Mouse (Mus musculus): ENCODE measurements around the gene Ngp.
A peak's percentile ranks its signal among the peaks of the same experiment; 100 is the strongest.
"Not testable (repeated sequence)": the region's sequence is repeated elsewhere in the genome, so short reads cannot be mapped to it uniquely, and the experiment has no call there.

Ngp gene

DNA sequence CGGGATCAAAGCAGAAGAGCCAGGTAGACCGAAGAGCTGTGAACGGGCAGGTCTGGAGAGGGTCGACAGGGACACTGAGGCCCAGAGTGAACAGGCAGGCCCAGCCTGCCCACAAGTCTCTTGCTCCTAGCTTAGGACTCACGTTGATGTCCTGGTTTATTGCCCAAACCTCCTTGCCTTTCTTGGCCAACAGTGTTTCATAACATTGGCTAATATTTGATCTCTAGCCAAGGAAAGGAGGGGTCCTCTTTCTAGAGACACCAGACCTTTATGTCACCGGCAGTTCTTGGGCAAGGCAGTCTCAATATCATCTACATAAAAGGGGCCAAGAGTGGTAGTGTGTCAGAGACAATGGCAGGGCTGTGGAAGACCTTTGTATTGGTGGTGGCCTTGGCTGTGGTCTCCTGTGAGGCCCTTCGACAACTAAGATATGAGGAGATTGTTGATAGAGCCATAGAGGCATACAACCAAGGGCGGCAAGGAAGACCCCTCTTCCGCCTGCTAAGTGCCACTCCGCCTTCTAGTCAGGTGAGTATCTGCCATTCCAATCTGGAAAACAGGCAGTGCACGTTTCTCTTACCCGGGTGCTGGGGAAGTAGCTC is at the start of gene Ngp:
Ngp (plus strand) TSS at position 237 of the 602 bp plus-strand sequence.
- DNase-seq (ENCODE audit: low spot score in 2 of 2) = no peak

DNA sequence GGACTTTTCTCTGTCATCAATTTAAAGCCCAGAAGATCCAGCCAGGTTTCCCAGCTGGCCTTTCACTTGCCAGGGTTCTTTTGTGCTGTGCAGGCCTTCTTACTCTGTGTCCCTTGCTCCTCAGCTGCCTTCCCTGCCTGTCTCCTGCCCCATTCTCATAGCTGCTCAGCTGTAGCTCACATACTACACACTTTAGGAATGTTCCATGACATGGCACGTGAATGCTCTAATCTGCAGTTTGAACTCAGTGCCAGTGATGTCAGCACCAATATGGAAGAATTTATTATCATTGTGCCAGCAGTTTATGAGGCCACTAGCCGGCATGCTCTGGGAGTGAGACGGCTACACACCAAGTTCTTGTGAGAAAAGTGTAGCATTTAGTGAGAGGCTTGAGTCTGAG is 49.7 kb upstream of the Ngp start:
- DNase-seq (ENCODE audit: low spot score in 2 of 2) = no peak

DNA sequence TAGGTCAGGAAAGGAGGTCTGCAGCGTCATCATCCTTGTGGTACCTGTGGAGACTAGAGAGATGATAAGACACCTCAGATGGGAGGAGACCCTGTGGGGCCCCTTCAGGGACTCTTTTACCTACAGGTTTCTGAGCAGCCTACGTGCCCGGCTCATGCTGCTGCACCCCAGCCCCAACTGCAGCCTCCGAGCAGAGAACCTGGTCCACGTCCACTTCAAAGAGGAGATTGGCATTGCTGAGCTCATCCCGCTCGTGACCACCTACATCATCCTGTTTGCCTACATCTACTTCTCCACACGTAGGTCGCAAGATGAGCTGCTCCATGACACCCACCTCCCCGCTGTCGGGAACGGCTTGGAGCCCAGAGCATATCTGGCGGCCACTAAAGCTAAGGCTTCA is 45.7 kb upstream of the Ngp start:
- DNase-seq (ENCODE audit: low spot score in 2 of 2) = no peak

DNA sequence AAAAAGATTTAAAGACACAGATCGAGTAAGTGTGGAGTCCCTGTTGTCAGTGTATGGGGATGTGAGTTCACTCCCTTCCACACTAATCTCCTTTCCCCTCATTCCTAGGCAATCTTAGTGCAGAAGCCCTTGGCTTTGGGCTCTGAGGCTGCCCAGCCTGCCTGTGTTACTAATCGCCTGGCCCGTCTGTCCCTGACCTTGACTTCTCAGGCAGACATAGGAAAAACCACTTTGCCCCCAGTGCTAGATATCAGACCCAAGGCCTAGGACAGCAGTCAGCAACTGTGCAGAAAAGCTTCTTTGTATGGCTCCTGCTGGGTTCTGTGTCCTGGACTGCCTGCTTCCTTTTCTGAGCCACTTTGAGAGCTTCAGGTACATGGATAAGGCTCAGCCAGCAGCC is 43.9 kb upstream of the Ngp start:
- DNase-seq (ENCODE audit: low spot score in 2 of 2) = no peak

DNA sequence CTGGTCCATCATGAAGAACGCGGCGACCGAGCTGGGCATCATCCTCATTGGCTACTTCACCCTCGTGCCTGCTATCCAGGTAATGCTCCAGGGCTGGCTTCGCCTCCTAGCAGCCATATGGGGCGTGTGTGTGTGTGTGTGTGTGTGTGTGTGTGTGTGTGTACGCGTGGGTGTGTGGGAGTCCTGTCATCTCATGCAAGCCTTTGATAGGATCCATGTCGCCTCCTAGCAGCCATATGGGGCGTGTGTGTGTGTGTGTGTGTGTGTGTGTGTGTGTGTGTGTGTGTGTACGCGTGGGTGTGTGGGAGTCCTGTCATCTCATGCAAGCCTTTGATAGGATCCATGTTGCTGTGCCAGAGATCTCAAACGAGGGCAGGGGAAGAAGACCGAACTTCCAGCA is 41.9 kb upstream of the Ngp start:
- not testable (repeated sequence) for DNase-seq (ENCODE audit: low spot score in 2 of 2)

DNA sequence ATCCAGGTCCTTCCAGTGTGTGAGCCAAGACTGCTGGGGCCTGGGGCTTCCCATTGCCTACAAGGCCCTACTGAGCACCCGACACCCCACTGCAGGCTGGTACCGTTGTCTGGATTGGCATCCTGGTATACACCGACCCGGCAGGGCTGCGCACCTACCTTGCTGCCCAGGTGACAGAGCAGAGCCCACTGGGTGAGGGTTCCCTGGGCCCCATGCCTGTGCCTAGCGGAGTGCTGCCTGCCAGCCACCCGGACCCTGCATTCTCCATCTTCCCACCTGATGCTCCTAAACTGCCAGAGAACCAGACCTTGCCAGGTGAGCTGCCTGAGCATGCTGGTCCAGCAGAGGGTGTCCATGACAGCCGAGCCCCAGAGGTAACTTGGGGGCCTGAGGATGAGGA is 40.2 kb upstream of the Ngp start:
- DNase-seq (ENCODE audit: low spot score in 2 of 2) = no peak

DNA sequence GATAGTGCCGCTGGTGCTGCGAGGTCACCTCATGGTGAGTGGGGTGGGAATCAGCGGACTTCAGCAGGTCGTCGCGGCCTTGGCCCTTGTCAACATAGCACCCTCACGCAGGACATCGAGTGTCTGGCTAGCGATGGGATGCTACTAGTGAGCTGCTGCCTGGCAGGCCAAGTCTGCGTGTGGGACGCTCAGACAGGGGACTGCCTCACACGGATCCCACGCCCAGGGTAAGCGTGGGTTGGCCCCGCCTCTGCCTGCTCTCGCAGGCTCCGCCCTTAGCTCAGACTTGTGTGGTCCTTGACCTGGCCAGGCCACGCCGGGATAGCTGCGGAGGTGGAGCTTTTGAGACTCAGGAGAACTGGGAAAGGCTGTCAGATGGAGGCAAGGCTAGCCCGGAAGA is 38.9 kb upstream of the Ngp start:
- DNase-seq (ENCODE audit: low spot score in 2 of 2) = no peak

DNA sequence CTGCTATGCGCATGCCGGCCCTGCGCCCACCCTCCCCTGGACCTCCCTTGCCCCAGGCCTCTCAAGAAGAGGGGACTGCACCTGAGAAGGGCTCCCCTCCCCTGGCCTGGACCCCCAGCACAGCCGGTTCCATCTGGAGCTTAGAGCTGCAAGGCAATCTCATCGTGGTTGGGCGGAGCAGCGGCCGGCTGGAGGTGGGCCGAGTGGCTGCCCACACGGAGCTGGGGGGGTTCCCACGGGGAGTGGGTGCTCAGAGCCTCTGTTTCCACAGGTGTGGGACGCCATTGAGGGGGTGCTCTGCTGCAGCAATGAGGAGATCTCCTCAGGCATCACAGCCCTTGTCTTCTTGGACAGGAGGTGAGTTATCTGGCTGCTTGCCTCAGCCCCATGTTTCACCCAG is 38.3 kb upstream of the Ngp start:
- DNase-seq (ENCODE audit: low spot score in 2 of 2) = no peak

DNA sequence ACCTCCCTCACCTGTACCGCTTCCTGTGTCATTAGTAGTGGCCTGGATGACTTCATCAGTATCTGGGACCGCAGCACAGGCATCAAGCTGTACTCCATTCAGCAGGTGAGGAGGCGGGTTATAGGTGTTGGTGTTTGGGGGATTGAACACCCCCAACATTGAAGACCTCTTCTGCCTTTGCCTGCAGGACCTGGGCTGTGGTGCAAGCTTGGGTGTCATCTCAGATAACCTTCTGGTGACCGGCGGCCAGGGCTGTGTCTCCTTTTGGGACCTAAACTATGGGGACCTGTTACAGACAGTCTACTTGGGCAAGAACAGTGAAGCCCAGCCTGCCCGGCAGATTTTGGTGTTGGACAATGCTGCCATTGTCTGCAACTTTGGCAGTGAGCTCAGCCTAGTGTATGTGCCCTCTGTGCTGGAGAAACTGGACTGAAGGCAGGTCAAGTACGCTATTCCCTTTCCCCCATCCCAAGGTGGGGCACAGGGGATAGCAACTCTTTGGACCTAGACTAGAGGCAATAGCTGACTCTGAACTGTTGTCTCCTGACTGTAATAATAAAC is 35.1 kb upstream of the Ngp start:
- DNase-seq (ENCODE audit: low spot score in 2 of 2) = no peak

DNA sequence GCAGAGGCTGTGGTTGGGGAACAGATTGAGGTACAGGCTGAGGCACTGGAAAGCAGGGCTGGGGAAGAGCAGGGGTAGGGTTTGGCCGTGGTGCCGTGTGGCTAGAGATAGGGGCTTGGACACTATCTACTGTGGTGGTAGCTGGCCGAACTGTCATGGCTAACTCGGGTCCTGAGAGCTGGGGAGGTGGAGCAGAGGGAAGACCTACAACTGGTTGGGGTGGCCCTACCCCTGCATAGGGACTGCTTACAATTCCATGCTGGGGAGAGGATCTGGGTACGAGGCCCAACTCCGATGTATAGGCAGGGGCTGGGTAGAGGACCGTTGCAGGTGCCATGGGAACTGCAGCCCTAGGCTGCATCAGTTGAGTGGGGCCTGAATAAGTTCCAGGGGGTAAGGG is 31.5 kb upstream of the Ngp start:
- no peak for DNase-seq (ENCODE audit: low spot score in 2 of 2)

DNA sequence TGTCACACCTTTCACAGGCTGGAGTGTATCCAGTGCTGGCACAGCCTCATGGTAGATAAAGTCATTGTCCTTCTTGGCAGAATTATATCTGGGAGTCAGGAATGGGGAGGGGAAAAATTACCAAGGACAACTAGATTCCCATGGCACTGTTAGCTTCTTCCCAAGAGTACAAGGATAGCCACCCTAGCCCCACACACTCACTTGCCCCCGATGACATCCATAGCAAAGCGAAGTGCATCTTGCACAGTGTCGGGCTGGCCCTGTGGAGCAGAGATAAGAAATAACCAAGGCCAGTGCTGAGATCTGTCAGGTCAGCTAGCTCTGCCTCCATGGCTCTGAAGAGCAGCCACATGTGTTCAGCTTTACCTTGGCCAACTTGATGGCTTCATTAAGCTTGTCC is 28.7 kb upstream of the Ngp start:
- DNase-seq (ENCODE audit: low spot score in 2 of 2) = no peak

DNA sequence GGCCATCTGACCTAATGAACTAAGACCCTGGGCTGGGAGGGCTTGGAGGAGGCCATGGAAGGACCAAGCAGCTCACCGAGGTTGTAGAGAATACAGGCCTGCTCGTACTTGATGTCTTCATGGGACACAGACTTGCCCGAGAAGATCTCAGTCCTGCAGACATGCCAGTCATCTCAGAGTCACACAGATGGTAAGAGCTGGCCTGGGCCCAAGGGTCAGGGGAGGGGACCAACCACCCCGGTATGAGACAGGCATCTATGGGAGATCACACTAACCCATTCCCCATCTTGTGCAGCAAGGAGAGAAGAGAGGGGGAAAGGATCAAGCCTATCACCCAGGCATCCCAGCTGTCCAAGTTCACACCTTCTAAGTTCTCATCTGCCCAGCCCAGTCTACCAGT is 26.3 kb upstream of the Ngp start:
- no peak for DNase-seq (ENCODE audit: low spot score in 2 of 2)

DNA sequence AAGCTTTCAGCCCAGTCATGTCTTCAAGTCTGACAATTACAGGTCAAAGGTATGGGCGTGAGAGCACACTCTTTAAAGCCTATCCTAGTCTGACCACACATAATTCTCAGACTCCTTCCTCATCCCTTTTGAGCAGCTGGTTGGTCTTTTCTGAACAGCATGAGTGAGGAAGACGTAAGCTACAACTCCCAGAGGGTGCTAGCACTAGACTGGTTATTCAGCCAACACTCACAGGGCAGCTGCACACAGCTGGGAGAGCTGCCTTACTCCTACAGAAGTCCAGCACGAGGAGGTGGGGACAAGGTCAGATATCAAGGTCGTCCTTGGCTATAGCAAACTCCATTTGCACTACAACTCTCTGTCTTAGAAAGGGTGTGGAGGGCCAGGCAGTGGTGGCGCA is 18.9 kb upstream of the Ngp start:
- DNase-seq (ENCODE audit: low spot score in 2 of 2) = no peak

DNA sequence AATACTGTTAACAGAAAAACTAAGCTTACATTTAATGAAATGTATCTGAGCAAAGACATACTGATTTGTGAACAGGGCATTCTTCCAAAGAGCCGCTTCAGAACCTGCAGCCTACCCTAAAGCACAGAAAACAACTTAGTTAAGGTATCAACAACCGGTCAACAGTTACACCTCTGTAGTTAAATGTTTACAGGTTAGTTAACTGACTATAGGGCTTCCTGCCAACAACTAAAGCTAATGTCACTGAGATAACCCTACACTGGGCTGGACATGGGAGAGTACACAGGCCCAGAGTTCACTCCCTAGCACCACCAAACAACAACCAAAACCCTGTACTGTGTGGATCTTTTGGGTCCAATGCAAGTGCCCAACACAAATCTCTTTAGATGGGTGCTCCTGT is 16.8 kb upstream of the Ngp start:
- no peak for DNase-seq (ENCODE audit: low spot score in 2 of 2)

DNA sequence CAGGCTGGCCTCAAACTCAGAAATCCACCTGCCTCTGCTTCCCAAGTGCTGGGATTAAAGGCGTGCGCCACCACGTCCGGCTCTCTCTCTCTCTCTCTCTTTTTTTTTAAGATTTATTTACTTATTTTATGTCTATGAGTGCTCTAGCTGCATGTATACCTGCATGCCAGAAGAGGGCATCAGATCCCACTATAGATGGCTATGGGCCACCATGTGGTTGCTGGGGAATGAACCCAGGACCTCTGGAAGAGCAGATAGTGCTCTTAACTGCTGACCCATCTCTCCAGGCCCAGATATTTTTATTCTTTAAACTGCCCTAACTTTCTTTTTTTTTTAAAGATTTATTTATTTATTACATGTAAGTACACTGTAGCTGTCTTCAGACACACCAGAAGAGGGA is 16.3 kb upstream of the Ngp start:
- not testable (repeated sequence) for DNase-seq (ENCODE audit: low spot score in 2 of 2)

DNA sequence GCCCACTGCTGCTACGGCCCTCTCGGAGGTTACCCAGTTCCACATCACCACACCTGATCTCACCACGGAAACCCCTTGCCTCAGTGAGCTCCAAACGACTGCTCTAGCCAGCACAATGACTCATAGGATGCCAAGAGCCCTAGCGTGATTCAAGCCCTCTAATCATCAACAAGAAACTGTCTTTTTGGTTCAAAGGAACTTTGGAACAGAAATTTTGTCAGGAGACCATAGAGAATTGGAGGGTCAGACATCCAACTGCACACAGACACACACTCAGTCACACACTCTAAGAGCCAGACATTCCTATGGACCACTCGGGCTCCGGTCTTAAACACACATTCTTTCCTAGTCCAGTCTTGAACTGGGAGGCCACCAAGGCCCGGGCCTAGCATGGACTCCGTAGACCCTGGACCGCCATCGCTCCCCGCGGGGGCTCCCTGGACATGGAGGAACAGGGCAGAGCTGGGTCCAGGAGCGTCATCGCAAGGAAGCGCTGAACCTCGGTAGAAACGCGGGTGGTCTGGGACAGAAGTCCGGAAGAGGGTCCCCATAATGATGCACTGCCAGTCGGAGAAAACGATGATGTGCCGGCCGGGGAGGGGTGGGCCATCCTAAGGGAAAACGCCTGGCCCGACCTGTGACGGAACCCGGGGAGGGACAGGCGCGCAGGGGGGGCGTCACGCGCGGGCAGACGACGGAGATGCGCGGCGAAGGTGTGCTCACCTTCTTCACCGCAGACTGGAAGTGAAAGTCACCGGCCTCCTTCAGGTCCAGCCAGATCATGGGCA is 12.0 kb upstream of the Ngp start:
- peak; percentile 34 to 65 for DNase-seq (ENCODE audit: low spot score in 2 of 2)

DNA sequence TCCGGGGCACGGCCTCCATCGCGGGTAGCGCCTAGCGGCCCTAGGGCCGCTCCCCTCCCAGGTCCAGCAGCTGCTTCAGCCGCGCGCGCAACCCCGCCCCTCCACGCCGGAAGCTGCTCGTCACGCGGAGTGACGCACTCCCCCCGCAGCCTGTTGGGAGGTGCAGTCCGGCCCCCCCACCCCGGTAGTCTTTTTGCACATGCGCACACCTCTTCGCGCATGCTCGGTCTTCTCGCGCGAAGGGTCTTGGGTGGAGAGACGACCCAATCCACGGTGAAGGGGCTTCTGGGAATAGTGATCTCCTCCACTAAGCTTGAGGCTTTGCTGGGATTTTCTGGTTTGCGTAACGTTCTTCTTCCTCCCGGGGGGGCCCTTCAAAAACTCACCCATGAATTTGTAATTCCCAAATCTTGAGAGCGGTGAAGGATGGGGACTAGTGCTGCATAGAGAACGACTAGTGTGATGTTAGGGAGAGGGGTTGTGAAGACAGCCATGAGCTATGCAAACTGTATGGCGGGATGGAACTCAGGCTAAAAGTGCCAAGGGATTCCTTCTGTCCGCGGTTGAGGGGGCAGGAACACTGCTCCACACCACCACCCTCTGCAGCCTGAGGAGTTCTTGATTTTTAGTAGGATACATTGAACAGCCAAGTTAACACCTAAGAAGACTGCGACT is 11.3 kb upstream of the Ngp start, which contains the start of gene Ptpn23:
Ptpn23 (minus strand) TSS at position 115 of the 675 bp plus-strand sequence.
- DNase-seq (ENCODE audit: low spot score in 2 of 2) = peak; percentile 95 to 96

DNA sequence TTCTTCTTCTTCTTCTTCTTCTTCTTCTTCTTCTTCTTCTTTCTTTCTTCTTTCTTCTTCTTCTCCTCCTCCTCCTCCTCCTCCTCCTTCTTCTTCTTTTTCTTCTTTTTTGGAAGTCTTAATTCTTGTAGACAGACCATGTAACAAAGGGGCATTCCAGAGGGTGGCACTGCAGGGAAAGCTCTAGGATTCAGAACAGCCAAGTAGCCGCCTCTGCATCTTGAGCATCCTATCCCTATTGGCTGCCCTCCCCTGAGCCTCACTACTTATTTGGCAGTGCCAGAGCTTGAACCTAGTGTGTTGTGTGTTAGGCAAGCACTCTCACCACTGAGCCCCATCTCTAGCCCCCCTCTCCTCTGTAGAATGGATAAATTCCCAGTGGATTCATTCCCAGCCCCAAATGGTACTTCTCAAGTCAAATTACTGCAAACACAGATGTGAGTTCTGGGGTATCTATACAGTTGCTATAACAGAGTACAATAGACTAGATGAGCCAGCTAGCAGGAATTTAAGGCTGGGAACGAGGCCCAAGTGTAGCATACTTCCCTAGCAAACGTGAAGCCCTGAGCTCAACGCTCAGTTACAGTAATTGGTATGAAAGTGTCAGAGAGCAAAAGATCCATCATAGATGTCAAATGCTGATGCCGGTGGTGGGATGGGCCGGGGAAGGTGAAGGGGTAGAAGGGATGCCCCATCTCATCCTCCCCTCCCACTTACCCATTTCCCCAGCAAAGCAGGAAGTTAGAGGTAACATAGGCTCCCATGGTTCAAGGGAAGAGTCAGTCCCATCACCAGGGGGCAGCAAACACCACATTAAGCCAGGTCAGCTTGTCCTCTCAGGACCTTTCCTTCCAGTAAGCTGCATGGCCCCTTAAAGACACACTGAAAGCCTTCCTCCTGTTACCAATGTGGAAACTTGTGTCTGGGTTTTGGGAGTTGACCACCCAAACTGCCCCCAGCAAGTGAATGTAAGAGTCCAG is 8.3 kb upstream of the Ngp start:
- peak; percentile 78 to 86 for DNase-seq (ENCODE audit: low spot score in 2 of 2)

DNA sequence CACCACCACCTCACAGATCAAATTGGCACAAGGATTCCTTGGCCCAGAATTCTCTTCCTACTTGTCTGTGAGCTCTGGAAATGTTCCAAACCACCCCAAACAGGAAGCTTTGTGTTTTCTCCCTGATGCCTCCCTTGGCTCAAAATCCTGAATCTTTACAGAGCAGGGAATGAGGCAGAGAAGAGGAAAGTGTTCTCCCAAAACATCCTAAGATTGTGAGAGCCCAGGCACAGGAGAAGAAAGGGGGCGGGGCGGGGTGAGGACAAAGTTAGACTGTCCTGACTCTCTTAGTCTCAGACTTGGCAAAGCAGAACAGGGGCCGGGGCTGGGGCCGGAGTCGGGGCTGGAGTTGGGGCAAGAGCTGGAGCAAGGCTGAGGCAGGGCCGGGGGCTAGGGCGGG is 6.6 kb upstream of the Ngp start:
- no peak for DNase-seq (ENCODE audit: low spot score in 2 of 2)

DNA sequence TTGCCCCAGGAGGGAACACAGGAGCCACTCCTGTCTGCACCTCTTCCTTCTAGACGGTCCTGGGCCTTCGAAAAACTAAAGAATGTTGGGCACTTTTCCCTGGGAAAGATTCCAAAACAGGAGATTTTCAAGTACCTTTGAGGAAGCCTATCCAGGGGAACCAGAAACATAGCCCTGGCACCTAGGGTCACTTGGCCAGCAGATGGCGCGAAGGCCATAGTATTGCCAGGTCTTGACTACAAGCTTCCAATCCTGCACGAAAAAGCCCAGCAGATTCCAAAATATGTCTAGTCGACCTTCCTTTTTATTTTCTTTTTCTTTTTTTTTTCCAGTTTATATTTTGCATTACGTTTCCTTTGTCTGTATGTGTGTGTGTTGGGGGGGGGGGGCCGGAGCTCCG is 5.8 kb upstream of the Ngp start:
- no peak for DNase-seq (ENCODE audit: low spot score in 2 of 2)

DNA sequence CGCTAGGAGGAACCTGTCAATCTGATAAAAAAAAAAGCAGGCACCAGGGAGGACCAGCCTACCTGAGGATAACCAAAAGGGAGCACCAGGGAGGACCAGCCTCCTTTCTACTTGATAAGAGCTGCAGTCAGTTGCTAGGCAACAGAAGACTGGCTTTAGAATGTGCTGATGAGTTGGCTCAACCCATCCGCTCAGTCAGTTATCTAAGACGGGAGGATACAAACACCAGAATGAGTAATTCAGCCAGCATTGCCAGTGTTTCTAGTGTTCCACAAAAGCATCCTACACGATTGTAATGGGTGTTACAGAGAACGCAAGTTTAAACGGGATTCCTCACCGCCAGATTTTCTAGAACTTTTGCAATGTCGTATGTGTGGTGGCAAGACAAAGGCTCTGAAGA is 11.7 kb downstream of the Ngp start:
- DNase-seq (ENCODE audit: low spot score in 2 of 2) = no peak

DNA sequence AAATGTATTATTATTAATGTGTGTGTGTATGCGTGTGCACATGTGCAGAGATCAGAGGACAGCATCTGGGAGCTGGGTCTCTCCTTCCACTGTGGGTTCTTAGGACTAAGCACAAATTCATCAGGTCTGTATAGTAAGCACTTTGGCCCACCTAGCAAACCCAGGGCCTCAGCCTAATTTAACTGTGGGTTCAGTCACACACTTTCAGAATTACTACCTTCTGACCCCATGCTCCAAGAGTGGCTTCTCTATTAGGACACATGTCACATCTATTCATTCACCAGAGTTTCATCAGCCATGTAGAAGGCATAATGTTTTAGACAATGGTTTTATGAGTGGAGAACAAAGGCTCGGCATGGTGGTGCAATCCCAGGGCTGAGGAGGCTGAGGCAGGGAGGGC is 13.5 kb downstream of the Ngp start:
- DNase-seq (ENCODE audit: low spot score in 2 of 2) = no peak

Measured in natural killer cell, adult 2 months (primary cell).